Comparison of ENCODE assay signal across 26 mouse cellular contexts in the genomic region with DNA sequence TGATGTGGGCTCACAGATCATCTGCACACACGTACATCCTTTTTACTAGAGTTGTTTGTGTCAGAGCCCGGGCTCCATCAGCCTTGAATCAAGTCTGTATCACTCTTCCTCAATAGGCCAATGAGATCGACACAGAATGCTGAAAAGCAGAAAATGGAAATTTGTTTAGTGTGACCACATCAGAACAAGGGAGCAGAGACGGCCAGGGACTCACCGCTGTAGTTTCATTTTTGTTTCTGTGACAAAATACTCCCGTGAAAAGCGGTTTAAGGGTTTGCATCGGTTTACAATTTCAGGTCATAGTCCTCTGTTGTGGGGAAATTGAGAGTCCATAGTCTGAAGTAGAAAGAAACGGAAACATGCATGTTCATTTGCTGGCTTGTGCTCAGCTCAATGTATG. TPM values are rescaled to one million over a fixed set of nuclear protein-coding genes. Genes with fewer than 3 reads are reported as not detected.
DNase-seq lines count a peak whose midpoint lies in the region; ATAC-seq and TF ChIP-seq lines count a peak whose summit lies in the region.
"Had no signal": no experiment of that assay in that cellular context is flagged by ENCODE, and none has a peak within 500 bp of the region (broad histone marks: within the 10 kb centered on the region; RNA-seq: fewer than 3 reads in every experiment).

No protein-coding gene starts in this region.

- ATAC-seq in liver, embryonic 12.5 days = no peak
- ATAC-seq in activated CD4-positive, CD25-positive, alpha-beta regulatory T cell, adult 4 months = peak; percentile 67
- ATAC-seq: forebrain, embryonic 13.5 days; forebrain, postnatal 0 days had no signal

- H3K27me3 ChIP-seq in liver, adult 2 months (ENCODE audit: control insufficient read depth, insufficient read depth, low read length) = no peaks in the 10 kb centered on the region
- no peaks in the 10 kb centered on the region for H3K27me3 ChIP-seq in liver, embryonic 12.5 days (replicated peaks)
- H3K27me3 ChIP-seq: forebrain, embryonic 13.5 days; heart, embryonic 12.5 days had no signal

- H3K9me3 ChIP-seq in liver, embryonic 12.5 days (replicated peaks) = no peaks in the 10 kb centered on the region
- H3K9me3 ChIP-seq: embryonic facial prominence, embryonic 10.5 days; forebrain, embryonic 13.5 days; heart, embryonic 12.5 days; hindbrain, embryonic 10.5 days had no signal

- H3K4me1 ChIP-seq in liver, adult 2 months (ENCODE audit: control insufficient read depth, insufficient read depth, low read length) = no peaks in the 10 kb centered on the region
- peaks cover 2% of the 10 kb centered on the region; the same call in 1 of the 2 replicates for H3K4me1 ChIP-seq in liver, embryonic 12.5 days
- H3K4me1 ChIP-seq: forebrain, embryonic 13.5 days had no signal

- no peak for TF ChIP-seq CTCF in liver, adult 2 months (IDR thresholded peaks at IDR 0.05; ENCODE audit: low read depth, low read length)

- DNase-seq in liver, adult 2 months (ENCODE audit: extremely low read depth, low read depth, low spot score) = peak; percentile 33
- DNase-seq in CD4-positive, CD25-positive, alpha-beta regulatory T cell, adult 2 months (ENCODE audit: low read depth, low spot score) = peak; percentile 63
- peak; percentile 71 for DNase-seq in naive thymus-derived CD4-positive, alpha-beta T cell, adult 2 months (ENCODE audit: low read depth)
- no peak for DNase-seq in retina, postnatal 1 day
- no peak for DNase-seq in neural tube, embryonic 10.5 days (ENCODE audit: extremely low spot score, low spot score)
- no peak for DNase-seq in ovary, adult 18-20 months (ENCODE audit: low spot score)
- DNase-seq: adrenal gland, adult 2 months; adrenal gland, postnatal 36 days; cerebellum, adult 2 months; cerebellum, postnatal 10 days; forebrain, postnatal 0 days; gastrocnemius, adult 2 months; gastrocnemius, postnatal 25 days had no signal

- no peak for TF ChIP-seq POLR2A in liver, adult 2 months (IDR thresholded peaks at IDR 0.05; ENCODE audit: extremely low read depth, insufficient read depth, low read length)

- WGBS in liver, adult 2 months = 46% methylated on average over 9 of the region's 9 CpGs
- 76% methylated on average over 9 of the region's 9 CpGs for WGBS in liver, embryonic 12.5 days (ENCODE audit: insufficient replicate concordance)

- H3K4me3 ChIP-seq in liver, adult 2 months (ENCODE audit: insufficient read depth, low read depth, low read length) = no peak overlapping the region
- H3K4me3 ChIP-seq in liver, embryonic 12.5 days = no peak overlapping the region
- H3K4me3 ChIP-seq: embryonic facial prominence, embryonic 10.5 days; forebrain, embryonic 13.5 days; gastrocnemius, adult 2 months; heart, embryonic 12.5 days; hindbrain, embryonic 10.5 days had no signal

- H3K79me2 ChIP-seq in liver, adult 2 months (ENCODE audit: control insufficient read depth, insufficient read depth, low read length) = no peaks in the 10 kb centered on the region

- H3K27ac ChIP-seq in liver, adult 2 months (replicated peaks; ENCODE audit: insufficient read depth, low read depth, low read length) = no peak overlapping the region
- no peak overlapping the region for H3K27ac ChIP-seq in liver, embryonic 12.5 days
- H3K27ac ChIP-seq: embryonic facial prominence, embryonic 10.5 days; forebrain, embryonic 13.5 days; gastrocnemius, adult 2 months; hindbrain, embryonic 10.5 days; hindbrain, embryonic 14.5 days had no signal

- no peak overlapping the region for H3K4me2 ChIP-seq in liver, embryonic 12.5 days
- H3K4me2 ChIP-seq: forebrain, embryonic 13.5 days; heart, embryonic 12.5 days; hindbrain, embryonic 14.5 days had no signal

- H3K9ac ChIP-seq in liver, adult 2 months (ENCODE audit: low read depth, low read length) = no peak overlapping the region
- no peak overlapping the region for H3K9ac ChIP-seq in liver, embryonic 12.5 days
- H3K9ac ChIP-seq: forebrain, embryonic 13.5 days; forebrain, postnatal 0 days; heart, embryonic 12.5 days; hindbrain, embryonic 14.5 days had no signal

- H3K36me3 ChIP-seq in liver, adult 2 months (ENCODE audit: control insufficient read depth, insufficient read depth, low read length) = no peaks in the 10 kb centered on the region
- no peaks in the 10 kb centered on the region for H3K36me3 ChIP-seq in liver, embryonic 12.5 days
- H3K36me3 ChIP-seq: embryonic facial prominence, embryonic 10.5 days; heart, embryonic 12.5 days; hindbrain, embryonic 10.5 days had no signal

RNA-seq across cellular contexts. Expression of gene Rtp3, which starts 12.9 kb away (rescaled TPM):
- total RNA-seq in liver, adult 2 months (2014; rRNA removed) = 14.5 and 19.8 TPM in 2 replicates
- 57.5 and 61.0 TPM in 2 replicates for polyA plus RNA-seq in liver, adult 2 months (2012; rRNA removed)
- 6.7 and 8.1 TPM in 2 replicates for polyA plus RNA-seq in liver, embryonic 12.5 days (2016; fragmentation: Nextera tagmentation; extraction: Ambion mirVana)
- polyA plus RNA-seq in activated CD4-positive, CD25-positive, alpha-beta regulatory T cell, adult 4 months (2017; shearing (Covaris generic)) = not detected
- total RNA-seq: forebrain, postnatal 0 days; granulocyte monocyte progenitor cell, adult 5-6 weeks; MEL had no signal
- polyA plus RNA-seq: C2C12; forebrain, embryonic 13.5 days; forebrain, postnatal 0 days; hindbrain, embryonic 10.5 days; hindbrain, embryonic 14.5 days had no signal

RNA-seq across cellular contexts. Expression of gene Ltf, which starts 15.8 kb away (rescaled TPM):
- total RNA-seq in liver, adult 2 months (2014; rRNA removed) = 0.37 and 0.47 TPM in 2 replicates
- 0.12 and 0.51 TPM in 2 replicates for polyA plus RNA-seq in liver, adult 2 months (2012; rRNA removed)
- 17.0 and 18.7 TPM in 2 replicates for polyA plus RNA-seq in liver, embryonic 12.5 days (2016; fragmentation: Nextera tagmentation; extraction: Ambion mirVana)
- not detected for polyA plus RNA-seq in activated CD4-positive, CD25-positive, alpha-beta regulatory T cell, adult 4 months (2017; shearing (Covaris generic))
- total RNA-seq: gastrocnemius, adult 2 months; gastrocnemius, postnatal 25 days; MEL had no signal
- polyA plus RNA-seq: adrenal gland, adult 2 months; C2C12; embryonic facial prominence, embryonic 10.5 days; forebrain, embryonic 13.5 days had no signal

RNA-seq across cellular contexts. Expression of gene Lrrc2, which starts 51.9 kb away (rescaled TPM):
- total RNA-seq in liver, adult 2 months (2014; rRNA removed) = 0.46 TPM in 1 of 2 replicates, not detected in the other
- polyA plus RNA-seq in liver, adult 2 months (2012; rRNA removed) = not detected in 2 replicates
- polyA plus RNA-seq in liver, embryonic 12.5 days (2016; fragmentation: Nextera tagmentation; extraction: Ambion mirVana) = 0.12 and 0.26 TPM in 2 replicates
- polyA plus RNA-seq in activated CD4-positive, CD25-positive, alpha-beta regulatory T cell, adult 4 months (2017; shearing (Covaris generic)) = under 1 TPM; 0.13 to 0.58 TPM
- total RNA-seq: MEL had no signal

RNA-seq across cellular contexts. Expression of gene Ccrl2, which starts 54.0 kb away (rescaled TPM):
- 2.4 and 3.2 TPM in 2 replicates for total RNA-seq in liver, adult 2 months (2014; rRNA removed)
- polyA plus RNA-seq in liver, adult 2 months (2012; rRNA removed) = 1.3 and 1.8 TPM in 2 replicates
- 12.2 and 13.4 TPM in 2 replicates for polyA plus RNA-seq in liver, embryonic 12.5 days (2016; fragmentation: Nextera tagmentation; extraction: Ambion mirVana)
- 10 to 100 TPM; 17.6 to 21.9 TPM for polyA plus RNA-seq in activated CD4-positive, CD25-positive, alpha-beta regulatory T cell, adult 4 months (2017; shearing (Covaris generic))
- polyA plus RNA-seq: C2C12 had no signal

RNA-seq across cellular contexts. Expression of gene Tdgf1, which starts 57.3 kb away (rescaled TPM):
- not detected in 2 replicates for total RNA-seq in liver, adult 2 months (2014; rRNA removed)
- not detected in 2 replicates for polyA plus RNA-seq in liver, adult 2 months (2012; rRNA removed)
- not detected in 2 replicates for polyA plus RNA-seq in liver, embryonic 12.5 days (2016; fragmentation: Nextera tagmentation; extraction: Ambion mirVana)
- polyA plus RNA-seq in activated CD4-positive, CD25-positive, alpha-beta regulatory T cell, adult 4 months (2017; shearing (Covaris generic)) = 1 to 10 TPM; 2.2 TPM
- total RNA-seq: adrenal gland, adult 2 months; adrenal gland, postnatal 36 days; forebrain, postnatal 0 days; gastrocnemius, adult 2 months; gastrocnemius, postnatal 25 days; granulocyte monocyte progenitor cell, adult 5-6 weeks; heart, adult 8-10 months; heart, postnatal 25 days; MEL had no signal
- polyA plus RNA-seq: adrenal gland, adult 2 months; C2C12; embryonic facial prominence, embryonic 10.5 days; forebrain, embryonic 13.5 days; heart, embryonic 12.5 days; heart, embryonic 16.5 days; hindbrain, embryonic 10.5 days had no signal

Comparison
In these comparisons a context has a peak if more than half of its experiments do, and no peak if none do; other contexts are left out.
1. RNA of gene Ltf, which starts 15.8 kb away (polyA plus RNA-seq): 17.0 to 18.7 TPM in liver, embryonic 12.5 days; 0.12 to 0.51 TPM in liver, adult 2 months and not detected in activated CD4-positive, CD25-positive, alpha-beta regulatory T cell, adult 4 months; every median in the first group is over 10 times any median in the second.
2. DNase-seq: peak in liver, adult 2 months (single experiment), CD4-positive, CD25-positive, alpha-beta regulatory T cell, adult 2 months (single experiment) and naive thymus-derived CD4-positive, alpha-beta T cell, adult 2 months (single experiment); none in retina, postnatal 1 day (single experiment), neural tube, embryonic 10.5 days (single experiment) and ovary, adult 18-20 months (single experiment).